13 mouse cellular contexts compared by ENCODE assay signal in genomic region chr1:159660620-159661501, GRCm38 (mm10).
A peak's percentile ranks its signal among the peaks of the same experiment; 100 is the strongest.
DNase-seq lines count a peak whose midpoint lies in the region; ATAC-seq and TF ChIP-seq lines count a peak whose summit lies in the region.
"Had no signal": no experiment of that assay in that cellular context is flagged by ENCODE, and none has a peak within 500 bp of the region (broad histone marks: within the 10 kb centered on the region; RNA-seq: fewer than 3 reads in every experiment).

No protein-coding gene starts in this region.

- ATAC-seq in forebrain, postnatal 0 days, result peak; percentile 81

- H3K9me3 ChIP-seq in forebrain, postnatal 0 days (ENCODE audit: low read length), result no peaks in the 10 kb centered on the region
- H3K9me3 ChIP-seq: G1E; kidney, embryonic 15.5 days; megakaryocyte, embryonic 14.5 days had no signal

- H3K4me3 ChIP-seq in forebrain, postnatal 0 days (ENCODE audit: low read depth, low read length), result no peak overlapping the region
- H3K4me3 ChIP-seq: kidney, embryonic 15.5 days; megakaryocyte, embryonic 14.5 days had no signal

- peaks cover 14% of the 10 kb centered on the region for H3K4me1 ChIP-seq in forebrain, postnatal 0 days (ENCODE audit: insufficient read depth)
- H3K4me1 ChIP-seq: megakaryocyte, embryonic 14.5 days had no signal

- peak; percentile 30 for DNase-seq in right cerebral cortex, adult 18-20 months
- no peak for DNase-seq in right cerebral cortex, postnatal 25 days
- DNase-seq in forebrain, postnatal 0 days, result peak; percentile 60
- DNase-seq in lung, postnatal 14 days, result peak; percentile 3
- DNase-seq in urinary bladder, postnatal 36 days (ENCODE audit: low spot score in 2 of 2), result no peak
- DNase-seq in c-Kit-positive CD71-positive TER-119-positive erythroid progenitor cells, embryonic 14.5 days (ENCODE audit: low spot score), result no peak
- no peak for DNase-seq in ovary, adult 18-20 months (ENCODE audit: low spot score)
- DNase-seq: adrenal gland, postnatal 14 days; cerebellum, postnatal 36 days; thymus, postnatal 25 days had no signal

- H3K27ac ChIP-seq in forebrain, postnatal 0 days (ENCODE audit: low read depth, low read length), result no peak overlapping the region
- H3K27ac ChIP-seq: kidney, embryonic 15.5 days had no signal

- H3K4me2 ChIP-seq in forebrain, postnatal 0 days (ENCODE audit: low read depth), result no peak overlapping the region
- H3K4me2 ChIP-seq: kidney, embryonic 15.5 days had no signal

- H3K27me3 ChIP-seq in forebrain, postnatal 0 days (ENCODE audit: insufficient read depth, low read length), result no peaks in the 10 kb centered on the region
- H3K27me3 ChIP-seq: kidney, embryonic 15.5 days; megakaryocyte, embryonic 14.5 days had no signal

- no peaks in the 10 kb centered on the region for H3K36me3 ChIP-seq in forebrain, postnatal 0 days (ENCODE audit: insufficient read depth)
- H3K36me3 ChIP-seq: G1E; kidney, embryonic 15.5 days had no signal

- TF ChIP-seq CTCF in forebrain, postnatal 0 days (IDR thresholded peaks at IDR 0.05; ENCODE audit: low read depth), result no peak

- WGBS in forebrain, postnatal 0 days, result 31% methylated on average over 6 of the region's 6 CpGs

- no peak overlapping the region for H3K9ac ChIP-seq in forebrain, postnatal 0 days
- H3K9ac ChIP-seq: kidney, embryonic 15.5 days had no signal

Comparison
In these comparisons a context has a peak if more than half of its experiments do, and no peak if none do; other contexts are left out.
1. DNase-seq: peak in right cerebral cortex, adult 18-20 months (single experiment), forebrain, postnatal 0 days (single experiment) and lung, postnatal 14 days (single experiment); none in right cerebral cortex, postnatal 25 days (single experiment), urinary bladder, postnatal 36 days (0 of 2), c-Kit-positive CD71-positive TER-119-positive erythroid progenitor cells, embryonic 14.5 days (single experiment) and ovary, adult 18-20 months (single experiment).